Mouse (Mus musculus): ENCODE measurements around the gene Boc. TPM values are rescaled to one million over a fixed set of nuclear protein-coding genes. Genes with fewer than 3 reads are reported as not detected.

Boc gene
- polyA plus RNA-seq, 1 experiment from 2014 or later: 12.1 TPM

Small RNA genes lying within 50 kb of the gene (microRNA-seq; reads per million reads assigned to microRNA genes)
- 7.9 reads per million, percentile 24 among the genes with 10 or more reads in this experiment for gene Mir3081

Other genes with a start within 250 kb of the Boc start
- 20.4 TPM in 2 replicates for gene Sidt1, start 225.7 kb downstream of the Boc start, polyA plus RNA-seq (2015; fragmentation: Nextera tagmentation; extraction: Ambion mirVana)
- gene Spice1, start 211.8 kb downstream of the Boc start, polyA plus RNA-seq (2015; fragmentation: Nextera tagmentation; extraction: Ambion mirVana): 12.7 and 18.4 TPM in 2 replicates
- gene Cfap44, start 164.1 kb downstream of the Boc start, polyA plus RNA-seq (2015; fragmentation: Nextera tagmentation; extraction: Ambion mirVana): 5.1 TPM in 2 replicates
- 3.2 and 4.7 TPM in 2 replicates for gene Nepro, start 165.4 kb upstream of the Boc start, polyA plus RNA-seq (2015; fragmentation: Nextera tagmentation; extraction: Ambion mirVana)
- gene Gtpbp8, start 187.5 kb upstream of the Boc start, polyA plus RNA-seq (2015; fragmentation: Nextera tagmentation; extraction: Ambion mirVana): 35.4 and 36.2 TPM in 2 replicates
- gene Cd200r1, start 206.8 kb upstream of the Boc start, polyA plus RNA-seq (2015; fragmentation: Nextera tagmentation; extraction: Ambion mirVana): 0.31 and 0.96 TPM in 2 replicates

Measured in hindbrain, embryonic 16.5 days (tissue).